11 mouse cellular contexts compared by ENCODE assay signal in the genomic region with DNA sequence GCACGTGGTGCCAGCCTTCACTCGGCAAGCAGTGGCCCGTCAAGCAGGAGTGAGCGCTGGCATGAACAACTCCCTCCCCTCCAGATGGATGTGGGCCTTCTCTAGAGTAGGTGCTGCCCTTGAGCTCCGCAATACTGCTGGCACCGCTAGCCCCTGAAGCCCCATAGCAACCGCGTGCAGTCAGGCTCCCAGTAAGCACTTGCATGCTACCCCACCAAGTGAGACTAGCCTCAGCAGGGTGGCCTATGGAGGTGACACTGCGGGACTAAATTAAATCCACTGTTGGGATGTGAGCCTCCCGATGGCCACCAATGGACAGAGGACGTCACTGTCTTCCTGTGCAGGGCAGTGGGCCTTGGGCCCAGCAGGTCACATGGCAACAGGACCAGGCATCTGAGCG. TPM values are rescaled to one million over a fixed set of nuclear protein-coding genes. Genes with fewer than 3 reads are reported as not detected.
DNase-seq lines count a peak whose midpoint lies in the region; ATAC-seq and TF ChIP-seq lines count a peak whose summit lies in the region.
"Had no signal": no experiment of that assay in that cellular context is flagged by ENCODE, and none has a peak within 500 bp of the region (broad histone marks: within the 10 kb centered on the region; RNA-seq: fewer than 3 reads in every experiment).

No protein-coding gene starts in this region.

- H3K27ac ChIP-seq in layer of hippocampus, adult 2 months, result peak overlapping the region; percentile 48; the same call in 1 of the 2 replicates
- peak overlapping the region; percentile 54 for H3K27ac ChIP-seq in forebrain, embryonic 13.5 days
- no peak overlapping the region for H3K27ac ChIP-seq in kidney, embryonic 15.5 days
- peak overlapping the region; percentile 95 for H3K27ac ChIP-seq in neural tube, embryonic 13.5 days (replicated peaks)
- H3K27ac ChIP-seq: left cerebral cortex, adult 2 months had no signal

- TF ChIP-seq CTCF in layer of hippocampus, adult 2 months (conservative IDR thresholded peaks at IDR 0.05), result no peak

- ATAC-seq in forebrain, embryonic 13.5 days, result peak; percentile 48
- ATAC-seq in kidney, embryonic 15.5 days (replicated peaks; ENCODE audit: low FRiP score), result peak; percentile 33; the same call in 1 of the 2 replicates
- ATAC-seq in neural tube, embryonic 13.5 days (ENCODE audit: low read depth), result no peak

- no peak overlapping the region for H3K4me3 ChIP-seq in layer of hippocampus, adult 2 months
- no peak overlapping the region for H3K4me3 ChIP-seq in forebrain, embryonic 13.5 days
- H3K4me3 ChIP-seq in kidney, embryonic 15.5 days (replicated peaks), result no peak overlapping the region
- H3K4me3 ChIP-seq in neural tube, embryonic 13.5 days, result no peak overlapping the region
- H3K4me3 ChIP-seq: erythroblast, embryonic 14.5 days; left cerebral cortex, adult 2 months had no signal

- no peaks in the 10 kb centered on the region for H3K9me3 ChIP-seq in forebrain, embryonic 13.5 days (replicated peaks)
- no peaks in the 10 kb centered on the region for H3K9me3 ChIP-seq in kidney, embryonic 15.5 days (replicated peaks)
- H3K9me3 ChIP-seq in neural tube, embryonic 13.5 days, result no peaks in the 10 kb centered on the region

- peaks cover 87% of the 10 kb centered on the region for H3K4me1 ChIP-seq in forebrain, embryonic 13.5 days
- peaks cover 72% of the 10 kb centered on the region for H3K4me1 ChIP-seq in kidney, embryonic 15.5 days
- H3K4me1 ChIP-seq in neural tube, embryonic 13.5 days (replicated peaks), result peaks cover 92% of the 10 kb centered on the region

- H3K36me3 ChIP-seq in forebrain, embryonic 13.5 days (ENCODE audit: poor library complexity, severe bottlenecking), result no peaks in the 10 kb centered on the region
- no peaks in the 10 kb centered on the region for H3K36me3 ChIP-seq in kidney, embryonic 15.5 days
- H3K36me3 ChIP-seq in neural tube, embryonic 13.5 days, result no peaks in the 10 kb centered on the region

- no peak overlapping the region for H3K4me2 ChIP-seq in forebrain, embryonic 13.5 days
- no peak overlapping the region for H3K4me2 ChIP-seq in kidney, embryonic 15.5 days
- no peak overlapping the region for H3K4me2 ChIP-seq in neural tube, embryonic 13.5 days

- peak overlapping the region; percentile 30; the same call in 1 of the 2 replicates for H3K9ac ChIP-seq in forebrain, embryonic 13.5 days
- no peak overlapping the region for H3K9ac ChIP-seq in kidney, embryonic 15.5 days
- peak overlapping the region; percentile 9 for H3K9ac ChIP-seq in neural tube, embryonic 13.5 days

- 61% methylated on average over 12 of the region's 12 CpGs for WGBS in forebrain, embryonic 13.5 days
- 69% methylated on average over 12 of the region's 12 CpGs for WGBS in kidney, embryonic 15.5 days
- WGBS in neural tube, embryonic 13.5 days, result 56% methylated on average over 12 of the region's 12 CpGs

- DNase-seq in layer of hippocampus, adult 2 months (ENCODE audit: low spot score in 2 of 2), result no peak
- no peak for DNase-seq in layer of hippocampus, postnatal 14 days (ENCODE audit: low spot score in 2 of 2)
- no peak for DNase-seq in left cerebral cortex, adult 18-20 months (ENCODE audit: low spot score in 2 of 2)
- no peak for DNase-seq in layer of hippocampus, postnatal 10 days (ENCODE audit: low spot score in 2 of 2)
- DNase-seq: lung, adult 2 months; thymus, adult 2 months had no signal

- H3K27me3 ChIP-seq in forebrain, embryonic 13.5 days, result 0 out of 2 replicates have a peak, but pooled peaks cover 4% of the 10 kb centered on the region
- H3K27me3 ChIP-seq in kidney, embryonic 15.5 days, result no peaks in the 10 kb centered on the region
- no peaks in the 10 kb centered on the region for H3K27me3 ChIP-seq in neural tube, embryonic 13.5 days

RNA-seq across cellular contexts. Expression of a gene that starts 41.2 kb away (rescaled TPM):
- total RNA-seq in layer of hippocampus, adult 2 months (2021), result 10 to 100 TPM; 29.6 to 30.8 TPM
- 10 to 100 TPM; 28.1 to 32.0 TPM for total RNA-seq in layer of hippocampus, postnatal 14 days (2021)
- polyA plus RNA-seq in forebrain, embryonic 13.5 days (2015; fragmentation: Nextera tagmentation; extraction: Ambion mirVana), result 4.5 and 5.3 TPM in 2 replicates
- polyA plus RNA-seq in kidney, embryonic 15.5 days (2015; fragmentation: Nextera tagmentation; extraction: Ambion mirVana), result 3.2 and 3.7 TPM in 2 replicates
- polyA plus RNA-seq in neural tube, embryonic 13.5 days (2015; fragmentation: Nextera tagmentation; extraction: Ambion mirVana), result 3.7 and 4.2 TPM in 2 replicates
- total RNA-seq in left cerebral cortex, adult 18-20 months (2021), result 10 to 100 TPM; 30.3 to 34.3 TPM
- 10 to 100 TPM; 29.4 to 33.9 TPM for total RNA-seq in layer of hippocampus, postnatal 10 days (2021)

RNA-seq across cellular contexts. Expression of a gene that starts 41.5 kb away (rescaled TPM):
- total RNA-seq in layer of hippocampus, adult 2 months (2021), result 100 to 1,000 TPM; 148 to 154 TPM
- 100 to 1,000 TPM; 113 to 116 TPM for total RNA-seq in layer of hippocampus, postnatal 14 days (2021)
- polyA plus RNA-seq in forebrain, embryonic 13.5 days (2015; fragmentation: Nextera tagmentation; extraction: Ambion mirVana), result 90.0 and 91.6 TPM in 2 replicates
- 87.1 and 87.2 TPM in 2 replicates for polyA plus RNA-seq in kidney, embryonic 15.5 days (2015; fragmentation: Nextera tagmentation; extraction: Ambion mirVana)
- 107 and 109 TPM in 2 replicates for polyA plus RNA-seq in neural tube, embryonic 13.5 days (2015; fragmentation: Nextera tagmentation; extraction: Ambion mirVana)
- 100 to 1,000 TPM; 178 to 186 TPM for total RNA-seq in left cerebral cortex, adult 18-20 months (2021)
- total RNA-seq in layer of hippocampus, postnatal 10 days (2021), result 100 to 1,000 TPM; 113 to 119 TPM

RNA-seq across cellular contexts. Expression of a gene that starts 54.6 kb away (rescaled TPM):
- 10 to 100 TPM; 68.4 to 68.5 TPM for total RNA-seq in layer of hippocampus, adult 2 months (2021)
- 10 to 100 TPM; 55.9 to 57.4 TPM for total RNA-seq in layer of hippocampus, postnatal 14 days (2021)
- polyA plus RNA-seq in forebrain, embryonic 13.5 days (2015; fragmentation: Nextera tagmentation; extraction: Ambion mirVana), result 16.2 and 17.4 TPM in 2 replicates
- 7.7 and 8.1 TPM in 2 replicates for polyA plus RNA-seq in kidney, embryonic 15.5 days (2015; fragmentation: Nextera tagmentation; extraction: Ambion mirVana)
- 14.5 and 15.8 TPM in 2 replicates for polyA plus RNA-seq in neural tube, embryonic 13.5 days (2015; fragmentation: Nextera tagmentation; extraction: Ambion mirVana)
- 10 to 100 TPM; 75.6 to 77.6 TPM for total RNA-seq in left cerebral cortex, adult 18-20 months (2021)
- total RNA-seq in layer of hippocampus, postnatal 10 days (2021), result 10 to 100 TPM; 58.6 to 62.9 TPM
